Mouse (Mus musculus): ENCODE data around the gene Slc26a9.

Slc26a9 gene

DNA sequence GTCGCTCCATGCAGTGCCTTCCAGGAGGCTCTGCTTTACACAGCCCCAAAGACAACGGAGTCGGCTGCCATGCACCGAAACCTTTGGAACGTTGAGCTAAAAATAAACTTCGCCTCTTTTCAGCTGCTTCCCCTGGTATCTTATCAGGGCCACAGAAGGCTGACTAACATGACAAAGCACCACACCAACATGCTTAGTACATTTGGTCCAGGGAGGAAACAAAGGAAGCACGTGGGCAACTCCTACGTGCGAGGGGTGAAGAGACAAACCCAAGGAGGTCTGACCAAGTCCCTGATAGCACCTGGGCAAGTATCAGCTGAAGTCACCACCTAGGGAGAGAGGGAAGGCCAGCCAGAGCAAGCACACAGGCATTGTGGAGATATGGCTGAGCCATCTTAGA lies 7.3 kb upstream of the Slc26a9 start:
- DNase-seq (ENCODE audit: low spot score in 2 of 2): no peak

DNA sequence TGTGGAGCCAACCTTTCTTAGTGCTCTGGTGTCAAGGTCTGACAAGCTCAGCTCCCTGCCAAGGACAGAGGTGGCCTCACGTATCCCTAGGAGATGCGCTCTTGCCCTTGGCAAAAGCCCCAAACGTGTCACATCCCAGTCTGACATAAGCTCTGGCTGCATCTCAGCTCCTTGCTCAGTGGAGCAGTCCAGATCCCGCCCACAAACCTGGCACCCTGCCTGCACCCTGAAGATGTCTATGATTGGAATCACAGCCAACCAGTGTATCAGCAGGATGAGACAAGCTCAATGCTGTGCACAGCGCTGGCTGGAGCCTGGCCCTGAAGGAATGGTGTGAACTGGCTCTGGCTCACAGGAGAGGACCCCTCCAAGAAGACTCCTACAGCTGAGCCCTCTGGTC lies 6.6 kb upstream of the Slc26a9 start:
- peak; percentile 80 to 96 for DNase-seq (ENCODE audit: low spot score in 2 of 2)

DNA sequence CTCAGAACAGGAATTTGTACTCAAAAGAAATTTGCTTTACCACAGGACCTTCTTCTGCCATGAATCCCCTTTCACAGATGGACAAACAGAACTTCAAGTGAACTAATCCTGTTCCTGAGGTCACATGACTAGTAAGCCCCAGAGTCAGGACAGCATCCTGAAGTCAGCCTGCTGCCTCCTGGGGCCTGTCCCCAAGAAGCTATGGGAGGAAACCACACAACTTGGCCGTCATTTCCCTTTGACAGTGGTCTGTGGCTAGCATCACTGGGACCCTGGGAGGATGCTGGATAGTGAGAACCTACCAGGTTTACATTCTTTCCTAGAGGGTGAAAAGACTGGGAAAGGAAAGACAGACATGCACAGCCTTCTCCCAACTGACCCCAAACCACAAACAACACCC lies 5.1 kb upstream of the Slc26a9 start:
- DNase-seq (ENCODE audit: low spot score in 2 of 2): no peak

DNA sequence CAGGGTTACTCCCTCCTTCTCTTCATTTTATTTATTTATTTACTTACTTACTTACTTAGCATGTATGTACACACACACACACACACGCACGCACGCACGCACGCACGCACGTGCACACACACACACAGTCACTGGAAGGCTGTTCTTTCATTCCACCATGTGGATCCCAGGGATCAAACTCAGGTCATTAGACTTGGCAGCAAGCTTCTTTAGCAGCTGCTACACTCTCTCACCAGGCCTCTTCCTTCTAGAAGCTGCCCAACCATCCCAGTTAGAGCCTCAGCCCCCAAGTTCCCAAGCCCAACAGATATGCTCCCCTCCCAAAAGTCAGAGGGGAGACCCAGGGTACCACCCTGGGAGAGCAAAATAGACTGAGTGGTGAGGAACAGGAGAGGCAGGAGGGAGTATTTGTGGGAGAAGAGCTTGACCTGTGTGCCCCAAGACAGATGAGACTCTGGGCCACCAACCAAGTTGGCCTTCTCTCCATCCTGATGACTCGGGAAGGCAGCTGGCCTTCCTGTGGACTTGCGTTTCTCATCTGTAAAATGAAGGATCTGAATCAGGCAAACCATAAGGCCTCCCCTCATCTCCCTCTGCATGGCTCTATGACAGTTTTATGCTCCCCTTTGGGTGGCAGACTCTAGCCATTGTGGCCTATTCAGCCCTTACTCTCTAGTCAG lies 4.2 kb upstream of the Slc26a9 start:
- DNase-seq (ENCODE audit: low spot score in 2 of 2): no peak

GRCm38 (mm10) chr1:131745391-131745790 lies 1.6 kb downstream of the Slc26a9 start:
- no peak for DNase-seq (ENCODE audit: low spot score in 2 of 2)

GRCm38 (mm10) chr1:131747761-131748160 lies 3.9 kb downstream of the Slc26a9 start:
- DNase-seq (ENCODE audit: low spot score in 2 of 2): no peak

- DNase-seq (ENCODE audit: low spot score in 2 of 2): no peak
Measured at GRCm38 (mm10) chr1:131748636-131749035, 4.8 kb downstream of the Slc26a9 start.

- no peak for DNase-seq (ENCODE audit: low spot score in 2 of 2)
Measured at GRCm38 (mm10) chr1:131749706-131750545, 6.1 kb downstream of the Slc26a9 start.

DNA sequence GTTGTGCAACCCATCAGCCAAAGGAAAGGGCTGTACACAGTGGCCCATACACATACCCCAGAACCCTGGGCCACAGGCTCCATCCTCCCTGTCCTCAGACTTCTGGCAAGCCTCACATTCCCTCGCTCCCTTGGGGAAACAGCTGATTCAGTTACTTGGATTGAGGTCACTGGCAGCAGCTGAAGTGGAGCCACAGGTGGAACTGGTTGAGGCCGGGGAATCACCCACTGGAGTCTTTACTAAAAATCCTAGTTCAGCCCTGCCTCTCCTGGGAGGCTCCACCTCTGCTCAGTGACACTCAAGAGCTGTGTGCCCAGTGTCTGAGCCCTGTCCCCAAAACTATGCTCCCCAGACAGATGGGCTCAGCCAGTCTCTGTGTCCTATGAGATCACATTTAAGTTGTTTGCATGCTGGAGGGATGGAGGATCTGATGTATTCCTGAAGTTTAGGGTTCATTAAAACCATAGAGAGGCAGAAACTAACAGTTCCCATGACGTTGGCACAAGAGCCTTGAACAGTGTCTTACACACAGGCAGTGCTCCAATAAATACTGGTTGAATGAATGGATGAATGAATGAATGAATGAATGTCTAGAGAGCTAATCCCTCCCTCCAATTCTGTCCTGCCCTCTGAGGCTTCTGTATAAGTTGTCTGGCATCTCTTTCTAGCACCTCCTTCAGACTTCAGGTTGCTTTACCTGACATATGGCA lies 7.5 kb downstream of the Slc26a9 start:
- no peak for DNase-seq (ENCODE audit: low spot score in 2 of 2)

DNA sequence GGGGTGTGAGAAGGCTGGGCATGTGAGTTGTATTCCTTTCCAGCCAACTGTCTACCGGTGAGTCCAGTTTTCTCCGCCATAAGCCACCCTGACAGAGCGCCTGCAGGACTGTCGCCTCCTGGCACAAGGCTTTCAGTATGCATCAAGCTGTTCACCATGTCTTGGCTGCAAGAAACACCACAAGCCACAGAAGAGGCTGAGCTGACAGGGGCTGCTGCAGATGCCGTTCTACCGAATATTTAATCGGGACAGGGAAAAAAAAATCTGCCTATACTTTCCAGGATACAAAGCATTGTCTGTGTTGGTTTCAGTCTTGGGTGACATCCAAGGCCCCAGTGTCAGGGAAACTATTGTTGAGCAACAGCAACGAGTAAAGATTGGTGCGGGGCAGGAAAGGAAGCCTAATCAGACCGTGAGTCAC lies 8.1 kb downstream of the Slc26a9 start:
- no peak for DNase-seq (ENCODE audit: low spot score in 2 of 2)

GRCm38 (mm10) chr1:131754212-131754829 lies 10.5 kb downstream of the Slc26a9 start:
- DNase-seq (ENCODE audit: low spot score in 2 of 2): no peak

GRCm38 (mm10) chr1:131754916-131755315 lies 11.1 kb downstream of the Slc26a9 start:
- peak; percentile 40 to 77 for DNase-seq (ENCODE audit: low spot score in 2 of 2)

DNA sequence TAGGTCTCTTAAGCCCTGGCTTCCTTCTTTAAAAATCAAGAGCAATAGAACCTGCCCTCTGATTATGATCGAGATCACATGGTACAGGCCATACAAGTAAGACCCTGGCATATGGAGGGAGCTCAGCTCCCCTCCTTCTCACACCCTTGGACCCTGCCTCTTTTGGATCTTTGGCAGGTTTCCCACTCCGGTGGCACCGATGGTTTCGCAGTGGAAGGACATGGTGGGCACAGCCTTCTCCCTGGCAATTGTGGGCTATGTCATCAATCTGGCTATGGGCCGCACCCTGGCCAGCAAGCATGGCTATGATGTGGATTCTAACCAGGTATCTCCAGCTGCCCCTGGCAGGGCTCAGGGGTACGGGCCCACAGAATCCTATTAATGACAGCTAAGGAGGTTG lies 13.4 kb downstream of the Slc26a9 start:
- no peak for DNase-seq (ENCODE audit: low spot score in 2 of 2)

- no peak for DNase-seq (ENCODE audit: low spot score in 2 of 2)
Measured at GRCm38 (mm10) chr1:131758796-131759195, 15.0 kb downstream of the Slc26a9 start.

DNA sequence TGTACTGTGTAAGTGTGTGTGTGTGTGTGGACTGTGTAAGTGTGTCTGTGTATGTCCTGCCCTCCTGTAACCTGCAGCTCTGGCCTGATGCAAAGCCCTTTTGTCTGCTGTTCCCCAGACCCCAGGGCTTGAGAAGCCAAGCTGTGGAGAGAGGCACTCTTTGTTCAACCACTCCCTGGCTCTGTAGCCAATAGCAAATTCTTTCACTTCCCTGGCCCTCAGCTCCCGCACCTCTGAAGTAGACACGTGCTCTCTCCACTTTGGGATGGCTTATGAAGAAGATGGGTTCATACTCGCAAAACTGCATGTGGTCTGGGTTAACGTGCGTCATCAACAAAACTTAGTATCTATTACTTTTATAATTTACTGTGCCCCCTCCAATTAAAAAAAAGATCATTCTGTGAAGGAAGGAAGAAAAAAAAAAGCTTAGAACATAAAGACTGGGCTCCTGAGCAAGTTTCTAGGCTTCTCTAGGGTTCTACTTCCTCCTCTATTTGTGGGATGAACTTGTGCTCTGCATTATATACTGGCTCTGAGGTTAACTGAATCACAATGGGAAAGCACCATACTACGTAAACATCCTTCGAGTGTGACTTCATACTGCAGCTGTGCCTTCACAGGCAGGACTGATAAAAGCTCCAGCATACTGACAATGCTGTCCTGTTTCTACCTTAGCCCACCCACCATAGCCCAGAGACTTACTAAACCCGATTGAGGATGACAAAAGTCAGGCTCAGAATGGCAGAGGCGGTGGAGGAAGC lies 16.0 kb downstream of the Slc26a9 start:
- no peak for DNase-seq (ENCODE audit: low spot score in 2 of 2)

- no peak for DNase-seq (ENCODE audit: low spot score in 2 of 2)
Measured at GRCm38 (mm10) chr1:131760428-131760820, 16.6 kb downstream of the Slc26a9 start.

- no peak for DNase-seq (ENCODE audit: low spot score in 2 of 2)
Measured at GRCm38 (mm10) chr1:131761079-131761831, 17.4 kb downstream of the Slc26a9 start.

DNA sequence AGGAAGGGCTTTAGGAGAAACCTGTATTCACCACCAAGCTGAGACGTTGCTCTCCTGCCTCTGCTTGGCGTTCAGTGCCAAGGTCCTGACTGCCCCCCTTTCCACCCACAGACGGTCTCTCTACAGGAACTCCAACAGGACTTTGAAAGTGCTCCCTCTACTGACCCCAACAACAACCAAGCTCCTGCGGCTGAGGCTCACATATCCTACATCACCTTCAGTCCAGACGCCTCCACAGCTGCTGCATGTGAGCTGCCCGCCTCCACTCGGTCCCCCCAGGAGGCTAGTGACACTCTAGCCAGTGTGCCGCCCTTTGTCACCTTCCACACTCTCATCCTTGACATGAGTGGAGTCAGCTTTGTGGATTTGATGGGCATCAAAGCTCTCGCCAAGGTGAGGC lies 19.9 kb downstream of the Slc26a9 start:
- no peak for DNase-seq (ENCODE audit: low spot score in 2 of 2)

DNA sequence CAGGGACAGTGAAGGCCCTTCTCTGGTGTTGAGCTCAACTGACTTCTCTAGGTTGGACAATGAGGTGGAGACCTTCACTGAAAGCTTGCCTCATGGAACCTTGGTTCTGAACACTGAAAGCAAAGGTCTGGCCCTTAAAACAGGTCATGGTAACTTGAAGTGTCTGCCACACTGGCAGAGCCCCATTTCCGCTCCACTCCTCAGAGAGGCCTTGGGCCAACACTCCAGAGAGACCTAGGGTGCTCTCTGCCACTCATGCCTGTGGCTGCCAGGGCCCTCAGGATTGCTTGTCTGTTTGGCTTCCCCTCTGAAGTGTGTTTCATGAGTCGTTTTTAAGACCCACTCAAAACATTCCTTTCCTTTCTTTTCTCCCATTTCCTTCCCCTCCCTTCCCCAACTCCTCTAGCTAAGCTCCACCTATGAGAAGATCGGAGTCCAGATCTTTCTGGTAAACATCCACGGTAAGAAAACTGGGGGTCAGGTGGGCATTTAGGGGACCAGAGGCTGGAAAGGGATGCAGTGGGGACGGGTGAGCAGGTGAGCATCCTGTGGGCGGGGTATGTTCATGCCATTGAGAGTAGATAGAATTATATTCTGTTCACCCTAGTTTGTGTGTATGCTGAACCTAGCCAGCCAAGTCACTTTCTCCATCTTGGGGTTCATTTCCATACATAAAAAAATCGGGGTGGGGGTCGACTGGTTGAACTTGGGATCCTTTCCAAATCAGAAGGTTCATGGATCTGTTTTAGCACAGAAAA lies 20.9 kb downstream of the Slc26a9 start:
- DNase-seq (ENCODE audit: low spot score in 2 of 2): no peak
